Mouse (Mus musculus): ENCODE data around the gene Tmem40. TPM values are rescaled to one million over a fixed set of nuclear protein-coding genes. Genes with fewer than 3 reads are reported as not detected.

The Tmem40 gene
- total and polyA plus RNA-seq, 2 experiments from 2014 or later, result 0.68 to 2.5 TPM

GRCm38 (mm10) chr6:115776363-115776762 is 14.2 kb upstream of the Tmem40 start:
- Histone ChIP-seq H3K9ac (replicated peaks; ENCODE audit: low read length) (0 out of 2 replicates have a peak overlapping the region, but pooled peaks have one; percentile 75), H3K4me2 (ENCODE audit: low read depth, low read length) (peak overlapping the region; percentile 75), H3K27ac (no peak overlapping the region), H3K36me3 (ENCODE audit: insufficient read depth, low read length) (peaks cover 7% of the 10 kb centered on the region; the same call in 1 of the 2 replicates), H3K27me3 (ENCODE audit: insufficient read depth, low read length) (no peaks in the 10 kb centered on the region), H3K4me3 (ENCODE audit: low read length) (peak overlapping the region; percentile 65; the same call in 1 of the 2 replicates), H3K9me3 (ENCODE audit: low read length) (no peaks in the 10 kb centered on the region), H3K4me1 (ENCODE audit: insufficient read depth, low read length) (peaks cover 21% of the 10 kb centered on the region)
- ATAC-seq, result no peak
- whole genome bisulfite sequencing, result 70% methylated on average over 9 of the region's 9 CpGs
- DNase-seq (ENCODE audit: low spot score), result no peak
- TF ChIP-seq CTCF (IDR thresholded peaks at IDR 0.05; ENCODE audit: low read depth), result no peak

- Histone ChIP-seq H3K4me2 (ENCODE audit: low read depth, low read length) (peak overlapping the region; percentile 75), H3K36me3 (ENCODE audit: insufficient read depth, low read length) (peaks cover 4% of the 10 kb centered on the region; the same call in 1 of the 2 replicates), H3K27ac (no peak overlapping the region), H3K9me3 (ENCODE audit: low read length) (no peaks in the 10 kb centered on the region), H3K27me3 (ENCODE audit: insufficient read depth, low read length) (no peaks in the 10 kb centered on the region), H3K4me3 (ENCODE audit: low read length) (peak overlapping the region; percentile 65), H3K4me1 (ENCODE audit: insufficient read depth, low read length) (peaks cover 21% of the 10 kb centered on the region), H3K9ac (replicated peaks; ENCODE audit: low read length) (peak overlapping the region; percentile 75; the same call in 1 of the 2 replicates)
- no peak for ATAC-seq
- WGBS, result 51% methylated on average over 3 of the region's 3 CpGs
- TF ChIP-seq CTCF (IDR thresholded peaks at IDR 0.05; ENCODE audit: low read depth), result no peak
- DNase-seq (ENCODE audit: low spot score), result no peak
These were observed 13.6 kb upstream of the Tmem40 start for GRCm38 (mm10) chr6:115775838-115776237.

- ATAC-seq, result peak; percentile 82
These were observed 12.3 kb upstream of the Tmem40 start, which contains the start of gene Cand2 for GRCm38 (mm10) chr6:115774501-115774921. Cand2 (plus strand) TSS chr6:115774538.

GRCm38 (mm10) chr6:115773966-115774413 is 11.8 kb upstream of the Tmem40 start:
- H3K9ac ChIP-seq (replicated peaks; ENCODE audit: low read length), result peak overlapping the region; percentile 33; the same call in 1 of the 2 replicates
- H3K27ac ChIP-seq, result peak overlapping the region; percentile 56; the same call in 1 of the 2 replicates
- H3K9me3 ChIP-seq (ENCODE audit: low read length), result no peaks in the 10 kb centered on the region
- no peak for TF ChIP-seq CTCF (IDR thresholded peaks at IDR 0.05; ENCODE audit: low read depth)
- 0% methylated on average over 14 of the region's 14 CpGs for WGBS
- DNase-seq (ENCODE audit: low spot score) (peak; percentile 54), ATAC-seq (peak; percentile 77; the same call in 1 of the 2 replicates)
- H3K36me3 ChIP-seq (ENCODE audit: insufficient read depth, low read length), result peaks cover 2% of the 10 kb centered on the region; the same call in 1 of the 2 replicates
- H3K4me1 ChIP-seq (ENCODE audit: insufficient read depth, low read length), result peaks cover 21% of the 10 kb centered on the region
- H3K4me3 ChIP-seq (ENCODE audit: low read length), result peak overlapping the region; percentile 65
- no peaks in the 10 kb centered on the region for H3K27me3 ChIP-seq (ENCODE audit: insufficient read depth, low read length)
- peak overlapping the region; percentile 75 for H3K4me2 ChIP-seq (ENCODE audit: low read depth, low read length)

More at GRCm38 (mm10) chr6:115774501-115774921, 12.3 kb upstream of the Tmem40 start, which contains the start of gene Cand2:
- no peaks in the 10 kb centered on the region for H3K9me3 ChIP-seq (ENCODE audit: low read length)
- no peaks in the 10 kb centered on the region for H3K27me3 ChIP-seq (ENCODE audit: insufficient read depth, low read length)
- under 1% methylated on average over 17 of the region's 28 CpGs for WGBS
- TF ChIP-seq CTCF (IDR thresholded peaks at IDR 0.05; ENCODE audit: low read depth), result no peak
- peak within 1 kb of the TSS; percentile 74; the same call in 1 of the 2 replicates for H3K27ac ChIP-seq
- H3K4me3 ChIP-seq (ENCODE audit: low read length), result peak within 1 kb of the TSS; percentile 65
- H3K36me3 ChIP-seq (ENCODE audit: insufficient read depth, low read length), result peaks cover 4% of the 10 kb centered on the region; the same call in 1 of the 2 replicates
- H3K9ac ChIP-seq (replicated peaks; ENCODE audit: low read length), result peak within 1 kb of the TSS; percentile 75
- H3K4me1 ChIP-seq (ENCODE audit: insufficient read depth, low read length), result peaks cover 21% of the 10 kb centered on the region
- DNase-seq (ENCODE audit: low spot score), result peak; percentile 81
- peak within 1 kb of the TSS; percentile 75 for H3K4me2 ChIP-seq (ENCODE audit: low read depth, low read length)

GRCm38 (mm10) chr6:115772604-115773003 is 10.4 kb upstream of the Tmem40 start:
- no peaks in the 10 kb centered on the region for H3K9me3 ChIP-seq (ENCODE audit: low read length)
- H3K4me2 ChIP-seq (ENCODE audit: low read depth, low read length), result no peak overlapping the region
- TF ChIP-seq CTCF (IDR thresholded peaks at IDR 0.05; ENCODE audit: low read depth), result peak; percentile 44
- H3K4me1 ChIP-seq (ENCODE audit: insufficient read depth, low read length), result peaks cover 21% of the 10 kb centered on the region
- H3K4me3 ChIP-seq (ENCODE audit: low read length), result no peak overlapping the region
- no peaks in the 10 kb centered on the region for H3K27me3 ChIP-seq (ENCODE audit: insufficient read depth, low read length)
- no peaks in the 10 kb centered on the region for H3K36me3 ChIP-seq (ENCODE audit: insufficient read depth, low read length)
- DNase-seq (ENCODE audit: low spot score) (peak; percentile 40), ATAC-seq (no peak)
- WGBS, result 87% methylated on average over 1 of the region's 1 CpGs
- no peak overlapping the region for H3K9ac ChIP-seq (replicated peaks; ENCODE audit: low read length)
- no peak overlapping the region for H3K27ac ChIP-seq

- H3K27ac ChIP-seq, result no peak overlapping the region
- no peaks in the 10 kb centered on the region for H3K9me3 ChIP-seq (ENCODE audit: low read length)
- H3K4me2 ChIP-seq (ENCODE audit: low read depth, low read length), result no peak overlapping the region
- WGBS, result 77% methylated on average over 6 of the region's 6 CpGs
- H3K9ac ChIP-seq (replicated peaks; ENCODE audit: low read length), result no peak overlapping the region
- H3K4me3 ChIP-seq (ENCODE audit: low read length), result no peak overlapping the region
- no peak for DNase-seq (ENCODE audit: low spot score)
- H3K27me3 ChIP-seq (ENCODE audit: insufficient read depth, low read length), result no peaks in the 10 kb centered on the region
- no peaks in the 10 kb centered on the region for H3K36me3 ChIP-seq (ENCODE audit: insufficient read depth, low read length)
- 0 out of 2 replicates have a peak, but pooled peaks have one; percentile 5 for TF ChIP-seq CTCF (IDR thresholded peaks at IDR 0.05; ENCODE audit: low read depth)
- H3K4me1 ChIP-seq (ENCODE audit: insufficient read depth, low read length), result peaks cover 21% of the 10 kb centered on the region
- no peak for ATAC-seq
These were observed 10.0 kb upstream of the Tmem40 start for GRCm38 (mm10) chr6:115772201-115772600.

GRCm38 (mm10) chr6:115770852-115771251 is 8.6 kb upstream of the Tmem40 start:
- Histone ChIP-seq H3K36me3 (ENCODE audit: insufficient read depth, low read length) (no peaks in the 10 kb centered on the region), H3K27ac (no peak overlapping the region), H3K27me3 (ENCODE audit: insufficient read depth, low read length) (no peaks in the 10 kb centered on the region), H3K9me3 (ENCODE audit: low read length) (no peaks in the 10 kb centered on the region), H3K4me3 (ENCODE audit: low read length) (no peak overlapping the region), H3K9ac (replicated peaks; ENCODE audit: low read length) (no peak overlapping the region), H3K4me1 (ENCODE audit: insufficient read depth, low read length) (peaks cover 9% of the 10 kb centered on the region), H3K4me2 (ENCODE audit: low read depth, low read length) (no peak overlapping the region)
- TF ChIP-seq CTCF (IDR thresholded peaks at IDR 0.05; ENCODE audit: low read depth), result no peak
- ATAC-seq, result no peak
- 72% methylated on average over 4 of the region's 4 CpGs for WGBS
- DNase-seq (ENCODE audit: low spot score), result no peak
